Mouse (Mus musculus) heart, embryonic 16.5 days (tissue): ENCODE results near the gene Slco2a1. TPM values are rescaled to one million over a fixed set of nuclear protein-coding genes. Genes with fewer than 3 reads are reported as not detected.
A peak's percentile ranks its signal among the peaks of the same experiment; 100 is the strongest.

Experiments used
- ATAC-seq: fragments of 200-750 bp; cut with Nextera tagmentation; replicated peaks from 2 replicates; pipeline ENCODE4 v1.8.0; 2017; ENCODE audit warnings: moderate number of reproducible peaks; ENCODE audit not compliant: insufficient read depth, low FRiP score; ENCODE audit errors: extremely low read depth
- H3K27ac ChIP-seq: fragments of 300-500 bp; sonication (generic); 2 replicates; pipeline ENCODE4 v1.5.1; 2014; ENCODE audit warnings: mild to moderate bottlenecking, low read length, control low read depth, moderate library complexity
- H3K27me3 ChIP-seq: fragments of 300-500 bp; sonication (generic); 2 replicates; pipeline ENCODE4 v1.6.1; 2014; ENCODE audit warnings: low read length, mixed read lengths; ENCODE audit not compliant: control insufficient read depth, insufficient read depth
- H3K36me3 ChIP-seq: fragments of 300-500 bp; sonication (generic); 2 replicates; pipeline ENCODE4 v1.6.1; 2014; ENCODE audit not compliant: control insufficient read depth, insufficient read depth
- H3K4me1 ChIP-seq: fragments of 300-500 bp; sonication (generic); 2 replicates; pipeline ENCODE4 v1.6.1; 2014; ENCODE audit warnings: low read length, mixed read lengths; ENCODE audit not compliant: control insufficient read depth, insufficient read depth
- H3K4me2 ChIP-seq: fragments of 300-500 bp; sonication (generic); 2 replicates; pipeline ENCODE4 v1.6.1; 2014; ENCODE audit warnings: low read depth, mild to moderate bottlenecking, control low read depth, low read length
- H3K4me3 ChIP-seq: fragments of 300-500 bp; sonication (generic); 2 replicates; pipeline ENCODE4 v1.5.1; 2014; ENCODE audit warnings: mild to moderate bottlenecking, control low read depth, low read length
- H3K9ac ChIP-seq: fragments of 300-500 bp; sonication (generic); 2 replicates; pipeline ENCODE4 v1.6.1; 2014; ENCODE audit warnings: low read length, control low read depth
- H3K9me3 ChIP-seq: fragments of 300-500 bp; sonication (generic); replicated peaks from 2 replicates; pipeline ENCODE4 v1.6.1; 2016; ENCODE audit warnings: low read length; ENCODE audit not compliant: control insufficient read depth
- WGBS: fragments of 180-500 bp; shearing (Covaris S2); extraction: QIAGEN DNeasy Blood & Tissue Kit; methylation state at CpG from one replicate; pipeline ENCODE4 v1.1.7; 2014; 5-methylcytosine and 5-hydroxymethylcytosine counted together
- polyA plus RNA-seq: library from polyadenylated mRNA; unstranded; fragments of >200 nt; fragmentation: Nextera tagmentation; extraction: Ambion mirVana; gene quantifications from 2 replicates; pipeline ENCODE4 v1.2.1, GENCODE M21; 2015

Slco2a1 gene
- polyA plus RNA-seq, 1 experiment from 2014 or later: 7.9 TPM

DNA sequence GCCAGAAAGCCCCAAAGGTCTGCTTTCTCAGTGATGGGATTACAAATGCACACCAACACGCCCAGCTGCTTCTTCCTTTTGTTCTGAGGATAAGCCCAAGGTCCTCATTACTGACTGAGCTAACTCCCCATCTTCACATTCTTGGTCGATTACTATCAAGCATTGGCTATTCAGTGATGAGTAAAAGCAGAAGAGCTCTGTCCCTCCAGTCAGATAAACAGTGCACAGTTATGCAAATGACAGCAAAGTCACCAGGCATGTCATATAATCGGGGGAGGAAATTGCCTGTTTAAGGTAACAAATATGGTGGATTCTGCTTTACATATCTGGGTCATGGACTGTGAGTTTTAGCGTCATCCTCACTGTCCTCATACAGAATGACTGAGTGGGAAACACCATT lies 35.6 kb downstream of the Slco2a1 start:
- peaks cover 3% of the 10 kb centered on the region; the same call in 1 of the 2 replicates for H3K4me1 ChIP-seq
- H3K9ac ChIP-seq: no peak overlapping the region
- H3K4me3 ChIP-seq: no peak overlapping the region
- no peak overlapping the region for H3K27ac ChIP-seq
- H3K9me3 ChIP-seq: no peaks in the 10 kb centered on the region
- WGBS: 74% methylated on average over 4 of the region's 4 CpGs
- H3K36me3 ChIP-seq: no peaks in the 10 kb centered on the region
- no peak overlapping the region for H3K4me2 ChIP-seq
- no peak for ATAC-seq
- peaks cover 2% of the 10 kb centered on the region; the same call in 1 of the 2 replicates for H3K27me3 ChIP-seq

GRCm38 (mm10) chr9:103027150-103027889 lies 38.8 kb downstream of the Slco2a1 start:
- 75% methylated on average over 11 of the region's 11 CpGs for WGBS
- no peak overlapping the region for H3K9ac ChIP-seq
- no peak overlapping the region for H3K27ac ChIP-seq
- ATAC-seq: no peak
- no peaks in the 10 kb centered on the region for H3K9me3 ChIP-seq
- H3K36me3 ChIP-seq: no peaks in the 10 kb centered on the region
- peaks cover 2% of the 10 kb centered on the region; the same call in 1 of the 2 replicates for H3K27me3 ChIP-seq
- H3K4me2 ChIP-seq: no peak overlapping the region
- no peak overlapping the region for H3K4me3 ChIP-seq
- peaks cover 5% of the 10 kb centered on the region; the same call in 1 of the 2 replicates for H3K4me1 ChIP-seq

DNA sequence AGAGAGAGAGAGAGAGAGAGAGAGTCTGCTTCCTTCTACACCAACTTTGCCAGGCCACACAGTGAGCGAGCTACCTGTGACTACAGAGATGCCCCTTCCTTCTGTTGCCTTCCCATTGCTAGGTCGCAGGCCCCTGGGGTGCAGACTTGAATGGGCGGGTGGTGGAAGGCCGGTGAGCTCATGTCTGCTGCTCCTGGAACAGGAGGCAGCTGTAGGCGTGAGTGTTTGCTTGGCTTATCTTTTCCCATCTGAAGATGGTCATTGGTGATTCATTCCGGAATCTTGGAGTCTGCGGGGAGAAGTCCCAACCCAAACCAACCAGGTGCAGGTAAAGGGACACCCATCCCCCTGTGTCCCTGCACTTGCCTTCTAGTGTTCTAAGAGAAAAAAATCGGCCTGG lies 40.5 kb downstream of the Slco2a1 start:
- no peak for ATAC-seq
- Histone ChIP-seq H3K27me3 (peaks cover 2% of the 10 kb centered on the region; the same call in 1 of the 2 replicates), H3K9me3 (no peaks in the 10 kb centered on the region), H3K36me3 (no peaks in the 10 kb centered on the region), H3K4me2 (no peak overlapping the region), H3K9ac (no peak overlapping the region), H3K4me3 (no peak overlapping the region), H3K27ac (no peak overlapping the region), H3K4me1 (peaks cover 8% of the 10 kb centered on the region; the same call in 1 of the 2 replicates)
- 60% methylated on average over 8 of the region's 8 CpGs for WGBS

- no peak overlapping the region for H3K4me2 ChIP-seq
- no peak for ATAC-seq
- H3K36me3 ChIP-seq: no peaks in the 10 kb centered on the region
- WGBS: 81% methylated on average over 2 of the region's 2 CpGs
- peaks cover 2% of the 10 kb centered on the region; the same call in 1 of the 2 replicates for H3K27me3 ChIP-seq
- no peak overlapping the region for H3K27ac ChIP-seq
- peaks cover 3% of the 10 kb centered on the region; the same call in 1 of the 2 replicates for H3K9me3 ChIP-seq
- no peak overlapping the region for H3K9ac ChIP-seq
- H3K4me1 ChIP-seq: peaks cover 8% of the 10 kb centered on the region; the same call in 1 of the 2 replicates
- H3K4me3 ChIP-seq: no peak overlapping the region
Observed at GRCm38 (mm10) chr9:103030041-103030440, 41.5 kb downstream of the Slco2a1 start.

DNA sequence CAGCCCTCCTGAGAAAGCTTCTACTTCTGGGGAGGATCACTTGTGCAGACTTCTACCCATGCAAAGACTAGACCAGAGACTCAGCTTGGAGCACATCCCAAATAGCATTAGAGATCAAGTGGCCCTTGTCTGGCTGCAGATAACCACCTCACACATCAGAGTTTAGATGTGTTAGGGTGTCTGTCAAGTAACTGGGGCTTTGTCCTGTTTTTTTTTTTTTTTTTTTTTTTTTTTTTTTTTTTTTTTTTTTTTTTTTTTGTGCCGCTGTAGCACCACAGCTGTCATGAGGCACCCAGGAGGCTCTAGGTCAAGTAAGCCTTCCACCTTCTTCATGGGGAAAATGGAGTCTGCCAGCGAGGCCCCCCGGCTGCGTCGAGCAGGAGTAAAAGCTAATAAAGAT lies 42.7 kb downstream of the Slco2a1 start:
- WGBS: 67% methylated on average over 5 of the region's 5 CpGs
- no peaks in the 10 kb centered on the region for H3K36me3 ChIP-seq
- no peak for ATAC-seq

DNA sequence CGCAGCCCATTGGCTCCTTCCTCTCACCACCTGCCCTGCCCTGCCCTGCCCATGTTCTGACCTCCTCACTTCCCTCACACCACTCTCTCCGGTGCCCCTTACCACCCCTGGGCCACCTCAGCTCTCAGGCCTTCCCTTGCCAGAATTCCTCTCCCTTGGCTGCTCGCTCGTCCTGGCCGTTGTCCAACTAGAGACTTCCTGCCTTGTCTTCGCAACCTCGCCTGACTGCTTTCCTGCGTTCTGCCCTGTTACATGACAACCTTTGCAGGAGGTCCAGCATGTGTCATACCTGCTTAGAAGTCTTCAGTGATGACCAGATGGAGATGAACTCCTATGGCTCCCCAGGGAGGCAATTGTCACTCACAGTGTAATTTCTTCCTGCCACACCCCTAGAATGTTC lies 43.7 kb downstream of the Slco2a1 start:
- H3K27ac ChIP-seq: no peak overlapping the region
- ATAC-seq: peak; percentile 42; the same call in 1 of the 2 replicates
- H3K4me2 ChIP-seq: no peak overlapping the region
- no peak overlapping the region for H3K9ac ChIP-seq
- peaks cover 3% of the 10 kb centered on the region; the same call in 1 of the 2 replicates for H3K9me3 ChIP-seq
- WGBS: 30% methylated on average over 8 of the region's 8 CpGs
- H3K4me1 ChIP-seq: peaks cover 8% of the 10 kb centered on the region; the same call in 1 of the 2 replicates
- H3K27me3 ChIP-seq: peaks cover 1% of the 10 kb centered on the region; the same call in 1 of the 2 replicates
- H3K4me3 ChIP-seq: no peak overlapping the region
- H3K36me3 ChIP-seq: no peaks in the 10 kb centered on the region

More for the DNA sequence above, 42.7 kb downstream of the Slco2a1 start:
- H3K27me3 ChIP-seq: peaks cover 2% of the 10 kb centered on the region; the same call in 1 of the 2 replicates
- no peak overlapping the region for H3K9ac ChIP-seq
- no peak overlapping the region for H3K4me2 ChIP-seq
- H3K9me3 ChIP-seq: peaks cover 3% of the 10 kb centered on the region; the same call in 1 of the 2 replicates
- H3K4me3 ChIP-seq: no peak overlapping the region
- peaks cover 8% of the 10 kb centered on the region; the same call in 1 of the 2 replicates for H3K4me1 ChIP-seq
- no peak overlapping the region for H3K27ac ChIP-seq

GRCm38 (mm10) chr9:103033381-103033780 lies 44.9 kb downstream of the Slco2a1 start:
- no peak overlapping the region for H3K27ac ChIP-seq
- ATAC-seq: no peak
- H3K4me1 ChIP-seq: peaks cover 8% of the 10 kb centered on the region; the same call in 1 of the 2 replicates
- no peaks in the 10 kb centered on the region for H3K36me3 ChIP-seq
- no peak overlapping the region for H3K4me2 ChIP-seq
- peaks cover 3% of the 10 kb centered on the region; the same call in 1 of the 2 replicates for H3K9me3 ChIP-seq
- WGBS: 54% methylated on average over 3 of the region's 3 CpGs
- no peak overlapping the region for H3K4me3 ChIP-seq
- H3K9ac ChIP-seq: no peak overlapping the region
- H3K27me3 ChIP-seq: no peaks in the 10 kb centered on the region

DNA sequence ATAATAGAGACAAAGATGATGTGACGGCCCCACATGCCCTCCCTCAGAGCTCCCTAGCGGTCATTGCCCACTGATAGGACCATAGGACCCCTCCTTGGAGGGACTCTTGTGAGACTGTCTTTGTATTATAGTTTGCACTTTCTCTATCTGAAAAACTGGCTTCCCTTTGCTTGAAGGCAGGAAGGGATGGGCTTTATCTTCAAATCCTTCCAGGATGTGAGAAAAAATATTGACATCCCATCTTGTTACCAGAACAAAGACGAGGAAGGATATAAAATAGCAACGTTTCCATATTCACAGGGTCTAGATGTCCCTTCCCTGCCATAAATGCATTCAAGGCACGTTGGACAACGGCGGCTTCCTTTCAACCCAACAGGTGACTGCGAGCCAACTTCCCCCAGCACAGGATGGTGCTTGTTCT lies 48.5 kb downstream of the Slco2a1 start:
- WGBS: 55% methylated on average over 8 of the region's 8 CpGs
- no peak for ATAC-seq

GRCm38 (mm10) chr9:103038266-103038665 lies 49.8 kb downstream of the Slco2a1 start:
- no peaks in the 10 kb centered on the region for H3K4me1 ChIP-seq
- 62% methylated on average over 2 of the region's 2 CpGs for WGBS

More for the DNA sequence above, 48.5 kb downstream of the Slco2a1 start:
- H3K27me3 ChIP-seq: no peaks in the 10 kb centered on the region
- H3K9me3 ChIP-seq: peaks cover 3% of the 10 kb centered on the region; the same call in 1 of the 2 replicates
- H3K27ac ChIP-seq: no peak overlapping the region
- peaks cover 5% of the 10 kb centered on the region; the same call in 1 of the 2 replicates for H3K4me1 ChIP-seq
- no peak overlapping the region for H3K4me3 ChIP-seq
- no peak overlapping the region for H3K9ac ChIP-seq
- no peak overlapping the region for H3K4me2 ChIP-seq
- H3K36me3 ChIP-seq: no peaks in the 10 kb centered on the region

More at GRCm38 (mm10) chr9:103038266-103038665, 49.8 kb downstream of the Slco2a1 start:
- Histone ChIP-seq H3K4me2 (no peak overlapping the region), H3K9me3 (peaks cover 3% of the 10 kb centered on the region; the same call in 1 of the 2 replicates), H3K36me3 (no peaks in the 10 kb centered on the region), H3K9ac (no peak overlapping the region), H3K27ac (no peak overlapping the region), H3K4me3 (no peak overlapping the region), H3K27me3 (no peaks in the 10 kb centered on the region)
- ATAC-seq: no peak
